Mouse (Mus musculus) G1E (cell line): ENCODE results near the gene Myod1. TPM values are rescaled to one million over a fixed set of nuclear protein-coding genes. Genes with fewer than 3 reads are reported as not detected.

Experiments
- ATAC-seq: 2 replicates; pipeline ENCODE4 v1.8.0; 2016; ENCODE audit warnings: mild to moderate bottlenecking; ENCODE audit not compliant: insufficient number of reproducible peaks, poor library complexity, low FRiP score, severe bottlenecking; ENCODE audit errors: extremely low read depth
- DNase-seq: peaks from one replicate; pipeline ENCODE4 v3.0.0; 2012; ENCODE audit warnings: low spot score
- H3K27me3 ChIP-seq: 2 replicates; pipeline ENCODE4 v1.6.1; 2012; ENCODE audit warnings: mild to moderate bottlenecking, low read length, inconsistent platforms; ENCODE audit not compliant: insufficient read depth
- H3K36me3 ChIP-seq: replicated peaks from 2 replicates; pipeline ENCODE3; 2012; ENCODE audit warnings: mild to moderate bottlenecking, inconsistent platforms
- H3K4me1 ChIP-seq: 2 replicates; pipeline ENCODE4 v1.6.1; 2012; ENCODE audit warnings: low read depth, low read length, inconsistent platforms, mixed read lengths; ENCODE audit not compliant: insufficient read depth
- H3K4me3 ChIP-seq: 2 replicates; pipeline ENCODE4 v1.5.1; 2012; ENCODE audit warnings: low read depth, mild to moderate bottlenecking, inconsistent platforms, low read length, moderate library complexity, mixed read lengths
- H3K9me3 ChIP-seq: replicated peaks from 2 replicates; pipeline ENCODE4 v1.6.1; 2012; ENCODE audit warnings: inconsistent platforms
- CTCF ChIP-seq: IDR thresholded peaks from 2 replicates; pipeline ENCODE4 v1.5.1; 2012; ENCODE audit warnings: low read depth, low read length, inconsistent platforms, mixed read lengths
- GATA1 ChIP-seq: IDR thresholded peaks from 2 replicates; pipeline ENCODE4 v1.6.1; 2012; ENCODE audit warnings: borderline replicate concordance, low read length, inconsistent platforms, mixed read lengths
- GATA2 ChIP-seq: IDR thresholded peaks from 2 replicates; pipeline ENCODE4 v1.6.1; 2012; ENCODE audit warnings: low read depth, low read length, inconsistent platforms, borderline replicate concordance
- POLR2AphosphoS5 ChIP-seq: IDR thresholded peaks from 2 replicates; pipeline ENCODE4 v1.6.1; 2012; ENCODE audit warnings: low read depth, low read length, inconsistent platforms; ENCODE audit not compliant: insufficient replicate concordance
- TAL1 ChIP-seq: conservative IDR thresholded peaks from 2 replicates; pipeline ENCODE4 v1.6.1; 2012; ENCODE audit warnings: low read depth, low read length, inconsistent platforms, mixed read lengths
- polyA plus RNA-seq: library from polyadenylated mRNA; stranded (reverse); fragments of >175 nt; gene quantifications from 2 replicates; pipeline ENCODE4 v1.2.3, GENCODE M21; 2012
- total RNA-seq, 2 experiments: library from RNA; stranded (forward) in 1 of 2; stranded (reverse) in 1 of 2; fragments of 200-1000 nt in 1 of 2; fragments of >200 nt in 1 of 2; fragmentation: Nextera tagmentation in 1 of 2; gene quantifications; 2 replicates each; pipeline ENCODE4 v1.2.3; 2014 to 2017

The Myod1 gene
- total RNA-seq (2014; fragmentation: Nextera tagmentation) (not detected in 2 replicates), total RNA-seq (2017) (0.05 TPM in 1 of 2 replicates, not detected in the other), polyA plus RNA-seq (not detected in 2 replicates)

GRCm38 (mm10) chr7:46376172-46377007 is at the start of gene Myod1:
TSS of gene Myod1 (plus strand) at chr7:46376474.
- no peak for ATAC-seq
- H3K27me3 ChIP-seq, result peaks cover 4% of the 10 kb centered on the region; the same call in 1 of the 2 replicates
- H3K4me3 ChIP-seq, result no peak within 1 kb of the TSS
- TF ChIP-seq TAL1, result no peak
- no peak for TF ChIP-seq POLR2AphosphoS5
- no peaks in the 10 kb centered on the region for H3K4me1 ChIP-seq
- H3K9me3 ChIP-seq, result no peaks in the 10 kb centered on the region
- no peaks in the 10 kb centered on the region for H3K36me3 ChIP-seq
- no peak for DNase-seq

GRCm38 (mm10) chr7:46327896-46328295 is 48.4 kb upstream of the Myod1 start:
- peaks cover 5% of the 10 kb centered on the region for H3K27me3 ChIP-seq

GRCm38 (mm10) chr7:46337397-46337796 is 38.9 kb upstream of the Myod1 start:
- Histone ChIP-seq H3K4me3 (no peak overlapping the region), H3K36me3 (no peaks in the 10 kb centered on the region), H3K27me3 (peaks cover 3% of the 10 kb centered on the region; the same call in 1 of the 2 replicates), H3K4me1 (no peaks in the 10 kb centered on the region), H3K9me3 (no peaks in the 10 kb centered on the region)
- DNase-seq (no peak), ATAC-seq (no peak)
- TF ChIP-seq GATA2 (no peak), CTCF (no peak), POLR2AphosphoS5 (no peak), GATA1 (no peak), TAL1 (no peak)

More at GRCm38 (mm10) chr7:46327896-46328295, 48.4 kb upstream of the Myod1 start:
- Histone ChIP-seq H3K9me3 (no peaks in the 10 kb centered on the region), H3K36me3 (no peaks in the 10 kb centered on the region), H3K4me3 (no peak overlapping the region), H3K4me1 (no peaks in the 10 kb centered on the region)
- DNase-seq, result no peak
- ATAC-seq, result no peak
- TF ChIP-seq GATA1 (no peak), TAL1 (no peak), POLR2AphosphoS5 (no peak), CTCF (no peak), GATA2 (no peak)

- ATAC-seq, result no peak
- peaks cover 3% of the 10 kb centered on the region; the same call in 1 of the 2 replicates for H3K27me3 ChIP-seq
- H3K36me3 ChIP-seq, result no peaks in the 10 kb centered on the region
- DNase-seq, result no peak
- TF ChIP-seq GATA1 (no peak), CTCF (no peak), POLR2AphosphoS5 (no peak), GATA2 (no peak), TAL1 (no peak)
- H3K9me3 ChIP-seq, result no peaks in the 10 kb centered on the region
- no peak overlapping the region for H3K4me3 ChIP-seq
- H3K4me1 ChIP-seq, result no peaks in the 10 kb centered on the region
These were observed 36.5 kb upstream of the Myod1 start for GRCm38 (mm10) chr7:46339818-46340217.

- H3K4me1 ChIP-seq, result no peaks in the 10 kb centered on the region
- TF ChIP-seq POLR2AphosphoS5 (no peak), GATA1 (no peak)
- ATAC-seq (no peak), DNase-seq (no peak)
- no peaks in the 10 kb centered on the region for H3K9me3 ChIP-seq
- no peaks in the 10 kb centered on the region for H3K36me3 ChIP-seq
- peaks cover 3% of the 10 kb centered on the region; the same call in 1 of the 2 replicates for H3K27me3 ChIP-seq
- H3K4me3 ChIP-seq, result no peak overlapping the region
These were observed 36.0 kb upstream of the Myod1 start for GRCm38 (mm10) chr7:46340295-46340694.

- Histone ChIP-seq H3K4me1 (no peaks in the 10 kb centered on the region), H3K36me3 (no peaks in the 10 kb centered on the region), H3K27me3 (peaks cover 3% of the 10 kb centered on the region; the same call in 1 of the 2 replicates), H3K9me3 (no peaks in the 10 kb centered on the region), H3K4me3 (no peak overlapping the region)
- no peak for TF ChIP-seq POLR2AphosphoS5
- TF ChIP-seq GATA2, result no peak
- TF ChIP-seq CTCF, result no peak
- TF ChIP-seq GATA1, result no peak
- TF ChIP-seq TAL1, result no peak
- ATAC-seq (no peak), DNase-seq (no peak)
These were observed 34.8 kb upstream of the Myod1 start for GRCm38 (mm10) chr7:46341471-46341870.
